Mouse (Mus musculus) kidney, adult 2 months (tissue): ENCODE results near the gene Ninl. TPM values are rescaled to one million over a fixed set of nuclear protein-coding genes. Genes with fewer than 3 reads are reported as not detected.

Experiments
- DNase-seq: peaks from one replicate; pipeline ENCODE4 v3.0.0; 2021
- H3K27ac ChIP-seq: fragments of 200-500 bp; 2 replicates; pipeline ENCODE4 v1.5.1; 2012; ENCODE audit warnings: low read depth, low read length, control low read depth, inconsistent platforms; ENCODE audit not compliant: insufficient read depth
- H3K27me3 ChIP-seq: fragments of 200-500 bp; replicated peaks from 2 replicates; pipeline ENCODE4 v1.6.1; 2012; ENCODE audit warnings: mild to moderate bottlenecking, moderate library complexity, low read length, inconsistent platforms; ENCODE audit not compliant: control insufficient read depth, insufficient read depth
- H3K36me3 ChIP-seq: fragments of 200-500 bp; 2 replicates; pipeline ENCODE4 v1.6.1; 2012; ENCODE audit warnings: mild to moderate bottlenecking, moderate library complexity, low read length, inconsistent platforms; ENCODE audit not compliant: control insufficient read depth, insufficient read depth
- H3K4me1 ChIP-seq: fragments of 200-500 bp; 2 replicates; pipeline ENCODE4 v1.6.1; 2011; ENCODE audit warnings: low read length; ENCODE audit not compliant: control insufficient read depth, insufficient read depth
- H3K4me3 ChIP-seq: fragments of 200-500 bp; 2 replicates; pipeline ENCODE4 v1.5.1; 2011; ENCODE audit warnings: mild to moderate bottlenecking, low read depth, low read length, control low read depth; ENCODE audit not compliant: insufficient read depth
- CTCF ChIP-seq: fragments of 200-500 bp; conservative IDR thresholded peaks from 2 replicates; pipeline ENCODE4 v1.5.1; 2011; ENCODE audit warnings: low read depth, mild to moderate bottlenecking, control low read depth, low read length, moderate library complexity, mixed read lengths; ENCODE audit not compliant: insufficient read depth, insufficient read length
- POLR2A ChIP-seq: fragments of 200-500 bp; IDR thresholded peaks from one replicate; pipeline ENCODE4 v1.6.1; 2011; ENCODE audit warnings: low read depth, low read length, control low read depth
- WGBS: fragments of 180-500 bp; shearing (Covaris S2); methylation state at CpG from one replicate; pipeline ENCODE4 v1.1.7; 2018; 5-methylcytosine and 5-hydroxymethylcytosine counted together
- polyA plus RNA-seq: library from polyadenylated mRNA; depleted of rRNA; stranded (reverse); fragments of >200 nt; gene quantifications from 2 replicates; pipeline ENCODE4 v1.2.3, GENCODE M21; 2012; rRNA removed

The Ninl gene
- polyA plus RNA-seq, 1 experiment: 11.5 TPM

GRCm38 (mm10) chr2:150886315-150886714 lies 152.9 kb downstream of the Ninl start:
- Histone ChIP-seq H3K4me1 (no peaks in the 10 kb centered on the region), H3K27me3 (no peaks in the 10 kb centered on the region), H3K27ac (no peak overlapping the region), H3K36me3 (no peaks in the 10 kb centered on the region), H3K4me3 (no peak overlapping the region)
- TF ChIP-seq POLR2A: no peak
- TF ChIP-seq CTCF: no peak
- DNase-seq: no peak

GRCm38 (mm10) chr2:150885814-150886213 lies 153.4 kb downstream of the Ninl start:
- Histone ChIP-seq H3K4me1 (no peaks in the 10 kb centered on the region), H3K4me3 (no peak overlapping the region), H3K27ac (no peak overlapping the region), H3K36me3 (no peaks in the 10 kb centered on the region), H3K27me3 (no peaks in the 10 kb centered on the region)
- WGBS: 90% methylated on average over 1 of the region's 1 CpGs
- DNase-seq: no peak
- TF ChIP-seq CTCF (no peak), POLR2A (no peak)

GRCm38 (mm10) chr2:150884779-150885110 lies 154.4 kb downstream of the Ninl start:
- 77% methylated on average over 1 of the region's 1 CpGs for WGBS

More at GRCm38 (mm10) chr2:150884779-150885110, 154.4 kb downstream of the Ninl start:
- H3K27ac ChIP-seq: no peak overlapping the region
- H3K36me3 ChIP-seq: no peaks in the 10 kb centered on the region
- H3K4me1 ChIP-seq: no peaks in the 10 kb centered on the region
- no peak for DNase-seq
- no peak overlapping the region for H3K4me3 ChIP-seq
- H3K27me3 ChIP-seq: no peaks in the 10 kb centered on the region
- TF ChIP-seq POLR2A (no peak), CTCF (no peak)

Other genes starting within 250 kb of the Ninl start
- 62.6 and 64.2 TPM in 2 replicates for gene Abhd12, start 134.6 kb downstream of the Ninl start, polyA plus RNA-seq
- gene Gins1, start 134.0 kb downstream of the Ninl start, polyA plus RNA-seq: 0.52 and 0.57 TPM in 2 replicates
- gene Nanp, start within 50 bp of the Ninl start, polyA plus RNA-seq: 4.0 and 6.1 TPM in 2 replicates
- not detected in 2 replicates for gene Gm14151, start 53.0 kb upstream of the Ninl start, polyA plus RNA-seq
- not detected in 2 replicates for gene Gm14147, start 58.9 kb upstream of the Ninl start, polyA plus RNA-seq